Mouse (Mus musculus) embryonic facial prominence, embryonic 13.5 days (tissue): ENCODE measurements around the gene Traf7. TPM values are rescaled to one million over a fixed set of nuclear protein-coding genes. Genes with fewer than 3 reads are reported as not detected.

Experiments
- ATAC-seq: fragments of 200-750 bp; cut with Nextera tagmentation; 2 replicates; pipeline ENCODE4 v1.8.0; 2017; ENCODE audit warnings: low read depth; ENCODE audit not compliant: insufficient number of reproducible peaks, insufficient read depth, low FRiP score, low TSS enrichment
- H3K27ac ChIP-seq: fragments of 300-500 bp; sonication (generic); 2 replicates; pipeline ENCODE4 v1.5.1; 2015; ENCODE audit warnings: moderate library complexity, mild to moderate bottlenecking, inconsistent platforms
- H3K27me3 ChIP-seq: fragments of 300-500 bp; sonication (generic); 2 replicates; pipeline ENCODE4 v1.6.1; 2015; ENCODE audit warnings: mild to moderate bottlenecking, inconsistent platforms
- H3K36me3 ChIP-seq: fragments of 300-500 bp; sonication (generic); 2 replicates; pipeline ENCODE4 v1.6.1; 2015; ENCODE audit warnings: mild to moderate bottlenecking, inconsistent platforms
- H3K4me1 ChIP-seq: fragments of 300-500 bp; sonication (generic); 2 replicates; pipeline ENCODE4 v1.6.1; 2015; ENCODE audit warnings: inconsistent platforms
- H3K4me2 ChIP-seq: fragments of 300-500 bp; sonication (generic); 2 replicates; pipeline ENCODE4 v1.6.1; 2015; ENCODE audit warnings: moderate library complexity, mild to moderate bottlenecking, inconsistent platforms
- H3K4me3 ChIP-seq: fragments of 300-500 bp; sonication (generic); 2 replicates; pipeline ENCODE4 v1.5.1; 2015; ENCODE audit warnings: mild to moderate bottlenecking, inconsistent platforms
- H3K9ac ChIP-seq: fragments of 300-500 bp; sonication (generic); 2 replicates; pipeline ENCODE4 v1.6.1; 2015; ENCODE audit warnings: mild to moderate bottlenecking, inconsistent platforms
- H3K9me3 ChIP-seq: fragments of 300-500 bp; sonication (generic); 2 replicates; pipeline ENCODE4 v1.6.1; 2016; ENCODE audit warnings: inconsistent platforms
- WGBS: fragments of 180-500 bp; shearing (Covaris S2); methylation state at CpG from one replicate; pipeline ENCODE4 v1.1.7; 2015; ENCODE audit warnings: mixed read lengths; 5-methylcytosine and 5-hydroxymethylcytosine counted together
- polyA plus RNA-seq: library from polyadenylated mRNA; unstranded; fragments of >200 nt; fragmentation: Nextera tagmentation; extraction: Ambion mirVana; gene quantifications from 2 replicates; pipeline ENCODE4 v1.2.1, GENCODE M21; 2015

Gene Traf7
- polyA plus RNA-seq, 1 experiment from 2014 or later, result 97.1 TPM

GRCm38 (mm10) chr17:24528560-24528918, 801 bp upstream of the Traf7 start:
- H3K4me2 ChIP-seq, result peak overlapping the region; percentile 77
- peak overlapping the region; percentile 91 for H3K27ac ChIP-seq
- H3K4me1 ChIP-seq, result peaks cover 64% of the 10 kb centered on the region
- WGBS, result under 1% methylated on average over 8 of the region's 8 CpGs
- ATAC-seq, result no peak
- H3K9me3 ChIP-seq, result no peaks in the 10 kb centered on the region
- peak overlapping the region; percentile 92 for H3K9ac ChIP-seq
- H3K36me3 ChIP-seq, result peaks cover 23% of the 10 kb centered on the region
- H3K4me3 ChIP-seq, result peak overlapping the region; percentile 74
- no peaks in the 10 kb centered on the region for H3K27me3 ChIP-seq

- H3K4me1 ChIP-seq, result peaks cover 52% of the 10 kb centered on the region
- no peaks in the 10 kb centered on the region for H3K9me3 ChIP-seq
- WGBS, result under 1% methylated on average over 19 of the region's 19 CpGs
- peaks cover 28% of the 10 kb centered on the region for H3K36me3 ChIP-seq
- H3K27ac ChIP-seq, result peak overlapping the region; percentile 87
- peak overlapping the region; percentile 90 for H3K9ac ChIP-seq
- peak overlapping the region; percentile 74 for H3K4me3 ChIP-seq
- peak overlapping the region; percentile 70 for H3K4me2 ChIP-seq
- no peaks in the 10 kb centered on the region for H3K27me3 ChIP-seq
- peak; percentile 20; the same call in 1 of the 2 replicates for ATAC-seq
Measured at GRCm38 (mm10) chr17:24527315-24527714, 423 bp downstream of the Traf7 start.

GRCm38 (mm10) chr17:24524734-24525133, 3.0 kb downstream of the Traf7 start:
- no peaks in the 10 kb centered on the region for H3K27me3 ChIP-seq
- ATAC-seq, result no peak
- no peak overlapping the region for H3K27ac ChIP-seq
- no peaks in the 10 kb centered on the region for H3K9me3 ChIP-seq
- peak overlapping the region; percentile 90 for H3K9ac ChIP-seq
- WGBS, result 74% methylated on average over 2 of the region's 2 CpGs
- peaks cover 33% of the 10 kb centered on the region for H3K36me3 ChIP-seq
- H3K4me2 ChIP-seq, result no peak overlapping the region
- H3K4me1 ChIP-seq, result peaks cover 26% of the 10 kb centered on the region
- no peak overlapping the region for H3K4me3 ChIP-seq

GRCm38 (mm10) chr17:24520450-24520849, 7.3 kb downstream of the Traf7 start:
- no peaks in the 10 kb centered on the region for H3K27me3 ChIP-seq
- WGBS, result 88% methylated on average over 4 of the region's 4 CpGs
- peaks cover 66% of the 10 kb centered on the region for H3K36me3 ChIP-seq
- no peak overlapping the region for H3K4me2 ChIP-seq
- peaks cover 5% of the 10 kb centered on the region; the same call in 1 of the 2 replicates for H3K4me1 ChIP-seq
- peak overlapping the region; percentile 4; the same call in 1 of the 2 replicates for H3K9ac ChIP-seq
- H3K4me3 ChIP-seq, result no peak overlapping the region
- no peaks in the 10 kb centered on the region for H3K9me3 ChIP-seq
- H3K27ac ChIP-seq, result no peak overlapping the region
- no peak for ATAC-seq

GRCm38 (mm10) chr17:24514270-24515257, 13.2 kb downstream of the Traf7 start:
- Histone ChIP-seq H3K27me3 (no peaks in the 10 kb centered on the region), H3K4me1 (no peaks in the 10 kb centered on the region), H3K9me3 (no peaks in the 10 kb centered on the region), H3K9ac (0 out of 2 replicates have a peak overlapping the region, but pooled peaks have one; percentile 4), H3K4me3 (0 out of 2 replicates have a peak overlapping the region, but pooled peaks have one; percentile 1), H3K4me2 (peak overlapping the region; percentile 18), H3K36me3 (peaks cover 96% of the 10 kb centered on the region), H3K27ac (peak overlapping the region; percentile 44; the same call in 1 of the 2 replicates)
- WGBS, result 86% methylated on average over 24 of the region's 24 CpGs
- no peak for ATAC-seq

- Histone ChIP-seq H3K9me3 (no peaks in the 10 kb centered on the region), H3K27me3 (no peaks in the 10 kb centered on the region), H3K9ac (0 out of 2 replicates have a peak overlapping the region, but pooled peaks have one; percentile 4), H3K4me3 (peak overlapping the region; percentile 1; the same call in 1 of the 2 replicates), H3K4me2 (peak overlapping the region; percentile 18; the same call in 1 of the 2 replicates), H3K36me3 (peaks cover 97% of the 10 kb centered on the region), H3K4me1 (no peaks in the 10 kb centered on the region), H3K27ac (no peak overlapping the region)
- ATAC-seq, result no peak
- WGBS, result 47% methylated on average over 5 of the region's 5 CpGs
Measured at GRCm38 (mm10) chr17:24513609-24514008, 14.1 kb downstream of the Traf7 start.

- 0 out of 2 replicates have a peak overlapping the region, but pooled peaks have one; percentile 16 for H3K9ac ChIP-seq
- H3K9me3 ChIP-seq, result no peaks in the 10 kb centered on the region
- no peak overlapping the region for H3K4me2 ChIP-seq
- peaks cover 10% of the 10 kb centered on the region for H3K4me1 ChIP-seq
- peaks cover 76% of the 10 kb centered on the region for H3K36me3 ChIP-seq
- no peak overlapping the region for H3K27ac ChIP-seq
- no peak overlapping the region for H3K4me3 ChIP-seq
- ATAC-seq, result no peak
- H3K27me3 ChIP-seq, result peaks cover 4% of the 10 kb centered on the region; the same call in 1 of the 2 replicates
- 78% methylated on average over 12 of the region's 12 CpGs for WGBS
Measured at GRCm38 (mm10) chr17:24507806-24508460, 19.8 kb downstream of the Traf7 start.

GRCm38 (mm10) chr17:24507129-24507664, 20.5 kb downstream of the Traf7 start:
- Histone ChIP-seq H3K9ac (0 out of 2 replicates have a peak overlapping the region, but pooled peaks have one; percentile 6), H3K36me3 (peaks cover 73% of the 10 kb centered on the region), H3K4me2 (no peak overlapping the region), H3K4me3 (no peak overlapping the region), H3K9me3 (no peaks in the 10 kb centered on the region), H3K27me3 (peaks cover 4% of the 10 kb centered on the region; the same call in 1 of the 2 replicates), H3K27ac (no peak overlapping the region), H3K4me1 (peaks cover 10% of the 10 kb centered on the region)
- ATAC-seq, result no peak
- WGBS, result 59% methylated on average over 19 of the region's 19 CpGs

- WGBS, result 29% methylated on average over 36 of the region's 36 CpGs
- H3K4me1 ChIP-seq, result peaks cover 10% of the 10 kb centered on the region
- H3K9me3 ChIP-seq, result no peaks in the 10 kb centered on the region
- peaks cover 4% of the 10 kb centered on the region; the same call in 1 of the 2 replicates for H3K27me3 ChIP-seq
- H3K27ac ChIP-seq, result no peak overlapping the region
- no peak for ATAC-seq
- peak overlapping the region; percentile 50 for H3K4me2 ChIP-seq
- peak overlapping the region; percentile 44; the same call in 1 of the 2 replicates for H3K9ac ChIP-seq
- peaks cover 69% of the 10 kb centered on the region for H3K36me3 ChIP-seq
- H3K4me3 ChIP-seq, result peak overlapping the region; percentile 11; the same call in 1 of the 2 replicates
Measured at GRCm38 (mm10) chr17:24506332-24507070, 21.2 kb downstream of the Traf7 start.

GRCm38 (mm10) chr17:24505286-24505955, 22.3 kb downstream of the Traf7 start:
- Histone ChIP-seq H3K36me3 (peaks cover 63% of the 10 kb centered on the region), H3K9ac (no peak overlapping the region), H3K9me3 (no peaks in the 10 kb centered on the region), H3K4me1 (peaks cover 10% of the 10 kb centered on the region), H3K4me2 (no peak overlapping the region), H3K27me3 (peaks cover 4% of the 10 kb centered on the region; the same call in 1 of the 2 replicates), H3K27ac (no peak overlapping the region), H3K4me3 (no peak overlapping the region)
- no peak for ATAC-seq
- 94% methylated on average over 30 of the region's 30 CpGs for WGBS
